Mouse (Mus musculus) thymus, adult 2 months (tissue): ENCODE measurements around the gene Scaf1.

ENCODE experiments used
- CTCF ChIP-seq: fragments of 200-500 bp; IDR thresholded peaks from 2 replicates; pipeline ENCODE4 v1.5.1; 2012; ENCODE audit warnings: mild to moderate bottlenecking, control low read depth, low read length, moderate library complexity, borderline replicate concordance; ENCODE audit not compliant: control insufficient read depth, poor library complexity, insufficient read depth; ENCODE audit errors: extremely low read depth
- POLR2A ChIP-seq: fragments of 200-500 bp; IDR thresholded peaks from 2 replicates; pipeline ENCODE4 v1.6.1; 2012; ENCODE audit warnings: mild to moderate bottlenecking, low read length, control low read depth, moderate library complexity; ENCODE audit not compliant: control insufficient read depth, poor library complexity, insufficient read depth; ENCODE audit errors: extremely low read depth

GRCm38 (mm10) chr7:45056972-45057348 lies 40.8 kb upstream of the Scaf1 start:
- TF ChIP-seq POLR2A: no peak
- no peak for TF ChIP-seq CTCF
